Mouse (Mus musculus) liver, embryonic 16.5 days (tissue): Measurements from ENCODE around the gene Mall. TPM values are rescaled to one million over a fixed set of nuclear protein-coding genes. Genes with fewer than 3 reads are reported as not detected.

Source experiments
- ATAC-seq: fragments of 200-750 bp; cut with Nextera tagmentation; 2 replicates; pipeline ENCODE4 v1.8.0; 2017; ENCODE audit warnings: low read depth, mild to moderate bottlenecking, moderate number of reproducible peaks, moderate library complexity
- H3K27ac ChIP-seq: fragments of 300-500 bp; sonication (generic); 2 replicates; pipeline ENCODE4 v1.5.1; 2014; ENCODE audit warnings: mild to moderate bottlenecking, low read length
- H3K27me3 ChIP-seq: fragments of 300-500 bp; sonication (generic); 2 replicates; pipeline ENCODE4 v1.6.1; 2014; ENCODE audit warnings: low read depth, low read length, mixed read lengths; ENCODE audit not compliant: control insufficient read depth, insufficient read depth
- H3K36me3 ChIP-seq: fragments of 300-500 bp; sonication (generic); 2 replicates; pipeline ENCODE4 v1.6.1; 2014; ENCODE audit warnings: mild to moderate bottlenecking; ENCODE audit not compliant: control insufficient read depth, insufficient read depth
- H3K4me1 ChIP-seq: fragments of 300-500 bp; sonication (generic); 2 replicates; pipeline ENCODE4 v1.6.1; 2014; ENCODE audit warnings: low read depth, low read length, mixed read lengths; ENCODE audit not compliant: control insufficient read depth
- H3K4me2 ChIP-seq: fragments of 300-500 bp; sonication (generic); 2 replicates; pipeline ENCODE4 v1.6.1; 2014; ENCODE audit warnings: low read depth, low read length, mixed read lengths
- H3K4me3 ChIP-seq: fragments of 300-500 bp; sonication (generic); 2 replicates; pipeline ENCODE4 v1.5.1; 2014; ENCODE audit warnings: low read depth, mild to moderate bottlenecking, low read length
- H3K9ac ChIP-seq: fragments of 300-500 bp; sonication (generic); 2 replicates; pipeline ENCODE4 v1.6.1; 2014; ENCODE audit warnings: low read depth, low read length
- H3K9me3 ChIP-seq: fragments of 300-500 bp; sonication (generic); replicated peaks from 2 replicates; pipeline ENCODE4 v1.6.1; 2016; ENCODE audit warnings: low read length; ENCODE audit not compliant: control insufficient read depth
- WGBS: fragments of 180-500 bp; shearing (Covaris S2); extraction: QIAGEN DNeasy Blood & Tissue Kit; methylation state at CpG from one replicate; pipeline ENCODE4 v1.1.7; 2014; ENCODE audit not compliant: insufficient replicate concordance; 5-methylcytosine and 5-hydroxymethylcytosine counted together
- polyA plus RNA-seq: library from polyadenylated mRNA; unstranded; fragments of >200 nt; fragmentation: Nextera tagmentation; extraction: Ambion mirVana; gene quantifications from 2 replicates; pipeline ENCODE4 v1.2.1, GENCODE M21; 2015

Gene Mall
- polyA plus RNA-seq, 1 experiment from 2014 or later, result 0.25 TPM

GRCm38 (mm10) chr2:127656086-127656720 lies 73.5 kb downstream of the Mall start, which contains the start of gene Mal:
Mal (minus strand) TSS chr2:127656695.
- Histone ChIP-seq H3K27ac (no peak within 1 kb of the TSS), H3K4me2 (peak within 1 kb of the TSS; percentile 44), H3K27me3 (peaks cover 53% of the 10 kb centered on the region), H3K9me3 (no peaks in the 10 kb centered on the region), H3K36me3 (no peaks in the 10 kb centered on the region), H3K4me3 (peak within 1 kb of the TSS; percentile 10), H3K4me1 (no peaks in the 10 kb centered on the region), H3K9ac (no peak within 1 kb of the TSS)
- 1% methylated on average over 43 of the region's 43 CpGs for WGBS
- 0 out of 2 replicates have a peak, but pooled peaks have one; percentile 16 for ATAC-seq

- WGBS, result 5% methylated on average over 9 of the region's 9 CpGs
- Histone ChIP-seq H3K9ac (no peak overlapping the region), H3K4me2 (no peak overlapping the region), H3K4me1 (no peaks in the 10 kb centered on the region), H3K27ac (no peak overlapping the region), H3K4me3 (no peak overlapping the region), H3K36me3 (no peaks in the 10 kb centered on the region), H3K27me3 (peaks cover 53% of the 10 kb centered on the region), H3K9me3 (no peaks in the 10 kb centered on the region)
- no peak for ATAC-seq
Measured at GRCm38 (mm10) chr2:127655419-127655818, 74.3 kb downstream of the Mall start.

GRCm38 (mm10) chr2:127654786-127655185 lies 74.9 kb downstream of the Mall start:
- ATAC-seq, result no peak
- 38% methylated on average over 3 of the region's 3 CpGs for WGBS
- Histone ChIP-seq H3K4me3 (no peak overlapping the region), H3K36me3 (no peaks in the 10 kb centered on the region), H3K4me1 (no peaks in the 10 kb centered on the region), H3K9me3 (no peaks in the 10 kb centered on the region), H3K27ac (no peak overlapping the region), H3K9ac (no peak overlapping the region), H3K27me3 (peaks cover 55% of the 10 kb centered on the region), H3K4me2 (no peak overlapping the region)

Other genes starting within 250 kb of the Mall start
- 0.23 and 0.31 TPM in 2 replicates for gene Kcnip3, start 207.8 kb downstream of the Mall start, polyA plus RNA-seq
- gene Prom2, start 188.5 kb downstream of the Mall start, polyA plus RNA-seq, result 0.05 TPM in 1 of 2 replicates, not detected in the other
- 1.0 and 1.1 TPM in 2 replicates for gene Zfp661, start 142.8 kb downstream of the Mall start, polyA plus RNA-seq
- gene Mrps5, start 142.7 kb downstream of the Mall start, polyA plus RNA-seq, result 65.0 and 72.5 TPM in 2 replicates
- not detected in 2 replicates for gene Mal, start 73.2 kb downstream of the Mall start, polyA plus RNA-seq
- 3.0 and 3.4 TPM in 2 replicates for gene Nphp1, start 59.0 kb upstream of the Mall start, polyA plus RNA-seq
- 12.7 and 16.3 TPM in 2 replicates for gene Mtln, start 62.6 kb upstream of the Mall start, polyA plus RNA-seq
- gene Bub1, start 101.9 kb upstream of the Mall start, polyA plus RNA-seq, result 28.9 and 29.7 TPM in 2 replicates
- 0.04 and 0.05 TPM in 2 replicates for gene Acoxl, start 108.9 kb upstream of the Mall start, polyA plus RNA-seq